Mouse (Mus musculus) G1E (cell line): ENCODE results near the gene Cdan1.

Source experiments
- CTCF ChIP-seq: IDR thresholded peaks from 2 replicates; pipeline ENCODE4 v1.5.1; 2012; ENCODE audit warnings: low read depth, low read length, inconsistent platforms, mixed read lengths
- GATA1 ChIP-seq: IDR thresholded peaks from 2 replicates; pipeline ENCODE4 v1.6.1; 2012; ENCODE audit warnings: borderline replicate concordance, low read length, inconsistent platforms, mixed read lengths
- GATA2 ChIP-seq: IDR thresholded peaks from 2 replicates; pipeline ENCODE4 v1.6.1; 2012; ENCODE audit warnings: low read depth, low read length, inconsistent platforms, borderline replicate concordance
- POLR2AphosphoS5 ChIP-seq: IDR thresholded peaks from 2 replicates; pipeline ENCODE4 v1.6.1; 2012; ENCODE audit warnings: low read depth, low read length, inconsistent platforms; ENCODE audit not compliant: insufficient replicate concordance
- TAL1 ChIP-seq: conservative IDR thresholded peaks from 2 replicates; pipeline ENCODE4 v1.6.1; 2012; ENCODE audit warnings: low read depth, low read length, inconsistent platforms, mixed read lengths

DNA sequence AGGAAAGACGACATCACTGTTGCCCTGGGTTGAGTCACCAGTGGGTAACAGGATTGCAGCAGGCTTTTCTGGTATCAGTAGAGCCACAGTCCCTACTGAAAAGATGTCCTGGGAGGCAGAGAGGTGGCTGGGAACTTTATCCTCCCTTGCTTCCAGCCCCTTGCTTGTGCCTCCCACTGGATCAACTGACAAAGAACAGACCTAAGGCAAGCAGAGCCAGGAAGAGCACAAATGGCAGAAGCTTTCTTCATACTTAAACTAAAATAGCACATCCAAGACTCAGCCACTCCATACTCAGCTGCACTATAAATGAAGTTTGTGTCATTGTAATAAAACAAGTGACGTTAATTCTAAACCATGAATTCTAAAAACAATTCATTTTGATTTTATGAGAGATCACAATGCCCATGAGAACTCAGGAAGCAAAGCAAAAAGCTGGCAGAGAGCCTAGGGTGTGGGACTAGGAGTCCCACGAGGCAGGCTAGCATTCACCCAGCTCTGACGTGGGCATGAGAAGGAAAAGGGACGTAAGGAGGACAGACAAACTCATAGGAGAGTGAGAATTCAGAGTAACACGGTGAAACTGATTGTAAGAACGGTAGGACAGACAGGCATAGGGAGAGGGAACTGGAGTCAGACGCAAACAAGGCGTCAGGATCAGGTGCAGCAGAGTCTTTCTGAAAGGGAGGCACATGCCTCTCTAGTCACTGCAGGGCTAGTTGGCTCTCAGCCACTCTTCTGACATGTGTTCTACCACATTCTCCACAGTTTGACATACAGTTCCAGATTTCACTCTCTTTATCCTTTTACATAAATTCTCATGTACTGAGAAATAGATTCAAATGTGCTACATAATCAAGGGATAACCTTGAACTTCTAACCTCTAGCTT, 21.8 kb upstream of the Cdan1 start:
- TF ChIP-seq CTCF (no peak), TAL1 (no peak), GATA1 (no peak), POLR2AphosphoS5 (no peak), GATA2 (no peak)
